Mouse (Mus musculus) intestine, embryonic 14.5 days (tissue): ENCODE measurements around the gene Gm9887. TPM values are rescaled to one million over a fixed set of nuclear protein-coding genes. Genes with fewer than 3 reads are reported as not detected.

Source experiments
- ATAC-seq: fragments of 200-750 bp; cut with Nextera tagmentation; replicated peaks from 2 replicates; pipeline ENCODE4 v1.8.0; 2017; ENCODE audit warnings: low read depth, moderate number of reproducible peaks, moderate TSS enrichment, moderate library complexity; ENCODE audit not compliant: low FRiP score, low TSS enrichment
- DNase-seq: peaks from one replicate; pipeline ENCODE4 v3.0.0-alpha.2; 2018; ENCODE audit warnings: low spot score
- H3K27ac ChIP-seq: fragments of 300-500 bp; sonication (generic); 2 replicates; pipeline ENCODE4 v1.5.1; 2014; ENCODE audit warnings: low read depth, mild to moderate bottlenecking, control low read depth
- H3K27me3 ChIP-seq: fragments of 300-500 bp; sonication (generic); replicated peaks from 2 replicates; pipeline ENCODE4 v1.6.1; 2014; ENCODE audit warnings: low read length, control low read depth; ENCODE audit not compliant: control insufficient read depth, insufficient read depth
- H3K36me3 ChIP-seq: fragments of 300-500 bp; sonication (generic); 2 replicates; pipeline ENCODE4 v1.6.1; 2014; ENCODE audit warnings: low read length, control low read depth; ENCODE audit not compliant: control insufficient read depth, insufficient read depth
- H3K4me1 ChIP-seq: fragments of 300-500 bp; sonication (generic); replicated peaks from 2 replicates; pipeline ENCODE4 v1.6.1; 2014; ENCODE audit warnings: low read length, control low read depth, mixed read lengths; ENCODE audit not compliant: control insufficient read depth, insufficient read depth
- H3K4me2 ChIP-seq: fragments of 300-500 bp; sonication (generic); 2 replicates; pipeline ENCODE4 v1.6.1; 2014; ENCODE audit warnings: low read length
- H3K4me3 ChIP-seq: fragments of 300-500 bp; sonication (generic); 2 replicates; pipeline ENCODE4 v1.5.1; 2014; ENCODE audit warnings: low read depth, low read length, control low read depth, mixed read lengths
- H3K9ac ChIP-seq: fragments of 300-500 bp; sonication (generic); 2 replicates; pipeline ENCODE4 v1.6.1; 2014; ENCODE audit warnings: mild to moderate bottlenecking, low read length
- H3K9me3 ChIP-seq: fragments of 300-500 bp; sonication (generic); 2 replicates; pipeline ENCODE4 v1.6.1; 2016; ENCODE audit warnings: low read length, control low read depth; ENCODE audit not compliant: control insufficient read depth
- WGBS: fragments of 180-500 bp; shearing (Covaris S2); extraction: QIAGEN DNeasy Blood & Tissue Kit; methylation state at CpG from one replicate; pipeline ENCODE4 v1.1.7; 2014; 5-methylcytosine and 5-hydroxymethylcytosine counted together
- polyA plus RNA-seq: library from polyadenylated mRNA; unstranded; fragments of >200 nt; fragmentation: Nextera tagmentation; extraction: Ambion mirVana; gene quantifications from 2 replicates; pipeline ENCODE4 v1.2.1, GENCODE M21; 2014

Gm9887 gene
- polyA plus RNA-seq, 1 experiment from 2014 or later, result 1.5 TPM

DNA sequence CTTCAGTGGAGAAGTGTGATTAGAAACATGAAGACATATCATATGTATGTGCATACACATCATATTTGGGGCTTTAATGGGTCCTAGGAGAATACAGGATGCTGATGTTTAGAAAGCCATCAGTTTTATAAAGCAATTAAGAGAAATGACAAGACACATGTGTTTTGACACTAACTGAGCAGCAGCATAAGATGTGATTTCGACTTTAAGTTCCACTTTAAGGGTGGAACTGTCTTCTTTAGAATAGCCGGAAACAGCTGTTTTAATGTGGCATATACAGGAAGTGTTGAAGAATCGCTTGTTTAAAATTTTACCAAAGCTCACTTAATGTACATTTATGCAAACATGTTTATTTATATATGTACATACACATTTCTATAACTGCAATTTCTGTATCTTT, 41.0 kb upstream of the Gm9887 start:
- no peaks in the 10 kb centered on the region for H3K27me3 ChIP-seq
- WGBS, result 56% methylated on average over 3 of the region's 3 CpGs
- no peak overlapping the region for H3K9ac ChIP-seq
- no peak for ATAC-seq
- DNase-seq, result no peak
- H3K4me3 ChIP-seq, result no peak overlapping the region
- no peak overlapping the region for H3K4me2 ChIP-seq
- no peaks in the 10 kb centered on the region for H3K36me3 ChIP-seq
- no peaks in the 10 kb centered on the region; the same call in 1 of the 2 replicates for H3K4me1 ChIP-seq
- no peaks in the 10 kb centered on the region for H3K9me3 ChIP-seq
- no peak overlapping the region for H3K27ac ChIP-seq

GRCm38 (mm10) chr12:69411936-69412335, 39.7 kb upstream of the Gm9887 start:
- DNase-seq (no peak), ATAC-seq (no peak)
- Histone ChIP-seq H3K9me3 (no peaks in the 10 kb centered on the region), H3K36me3 (no peaks in the 10 kb centered on the region), H3K27ac (no peak overlapping the region), H3K27me3 (no peaks in the 10 kb centered on the region), H3K9ac (no peak overlapping the region), H3K4me1 (no peaks in the 10 kb centered on the region), H3K4me2 (no peak overlapping the region), H3K4me3 (no peak overlapping the region)
- WGBS, result 40% methylated on average over 4 of the region's 4 CpGs

DNA sequence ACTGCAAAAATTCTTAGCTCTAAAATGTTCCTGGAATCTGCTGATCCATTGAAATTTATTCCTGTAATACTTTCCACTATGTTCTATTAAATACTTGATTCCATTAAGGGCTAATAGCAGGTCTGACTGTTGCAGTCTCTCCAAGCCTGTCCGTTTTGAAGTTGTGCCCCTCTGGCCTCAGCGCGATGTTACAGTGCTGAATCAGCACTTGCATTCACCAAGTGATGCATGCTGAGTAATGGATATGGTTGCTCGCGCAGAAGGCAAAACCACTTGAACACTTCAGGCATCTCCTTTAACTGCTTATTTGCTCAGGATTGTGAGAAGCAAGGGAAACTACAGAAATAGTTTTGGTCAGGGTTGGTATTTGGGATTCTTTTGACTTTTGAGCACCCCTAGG, 38.5 kb upstream of the Gm9887 start:
- no peak overlapping the region for H3K9ac ChIP-seq
- no peaks in the 10 kb centered on the region for H3K36me3 ChIP-seq
- H3K4me2 ChIP-seq, result no peak overlapping the region
- WGBS, result 67% methylated on average over 5 of the region's 5 CpGs
- H3K4me3 ChIP-seq, result no peak overlapping the region
- H3K4me1 ChIP-seq, result no peaks in the 10 kb centered on the region
- no peaks in the 10 kb centered on the region for H3K9me3 ChIP-seq
- ATAC-seq (no peak), DNase-seq (no peak)
- H3K27ac ChIP-seq, result no peak overlapping the region
- H3K27me3 ChIP-seq, result no peaks in the 10 kb centered on the region

DNA sequence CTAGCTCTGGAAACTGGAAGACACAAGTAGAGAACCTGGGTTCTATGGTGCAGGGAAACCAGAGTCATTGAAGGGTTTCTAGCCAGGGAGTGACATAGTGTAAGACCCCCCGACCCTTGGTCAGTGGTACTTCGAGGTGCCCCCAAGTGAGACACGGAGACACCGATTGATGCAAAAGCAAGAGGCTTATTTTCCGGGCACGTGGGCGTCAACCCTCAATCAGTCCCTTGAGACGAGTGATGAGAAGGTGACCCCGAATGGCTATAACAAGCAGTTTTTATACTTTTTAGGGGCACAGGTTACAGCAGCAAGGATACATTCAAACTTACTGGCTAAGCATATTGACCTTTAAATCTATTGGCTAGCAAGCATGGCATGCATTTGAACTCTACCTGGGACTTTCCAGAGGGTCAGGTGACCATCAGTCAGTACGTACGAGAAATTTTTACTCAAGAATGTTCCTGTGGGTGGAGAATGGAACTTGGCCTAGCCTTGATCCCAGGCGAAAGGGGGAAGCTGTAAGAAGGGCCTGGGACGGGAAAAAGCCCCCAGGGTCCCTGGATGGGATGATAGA, 30.4 kb upstream of the Gm9887 start:
- no peak for DNase-seq
- Histone ChIP-seq H3K27ac (no peak overlapping the region), H3K4me2 (no peak overlapping the region), H3K9ac (no peak overlapping the region), H3K4me1 (peaks cover 6% of the 10 kb centered on the region; the same call in 1 of the 2 replicates), H3K9me3 (no peaks in the 10 kb centered on the region), H3K36me3 (no peaks in the 10 kb centered on the region), H3K27me3 (no peaks in the 10 kb centered on the region), H3K4me3 (no peak overlapping the region)
- WGBS, result 91% methylated on average over 13 of the region's 13 CpGs
- ATAC-seq, result no peak

GRCm38 (mm10) chr12:69402100-69402499, 29.8 kb upstream of the Gm9887 start:
- H3K4me1 ChIP-seq, result peaks cover 6% of the 10 kb centered on the region; the same call in 1 of the 2 replicates
- no peak for DNase-seq
- no peak for ATAC-seq
- WGBS, result 48% methylated on average over 9 of the region's 9 CpGs
- no peak overlapping the region for H3K4me2 ChIP-seq
- H3K27me3 ChIP-seq, result no peaks in the 10 kb centered on the region
- no peak overlapping the region for H3K4me3 ChIP-seq
- no peak overlapping the region for H3K9ac ChIP-seq
- H3K36me3 ChIP-seq, result no peaks in the 10 kb centered on the region
- H3K9me3 ChIP-seq, result no peaks in the 10 kb centered on the region
- H3K27ac ChIP-seq, result no peak overlapping the region

- DNase-seq (no peak), ATAC-seq (no peak; the same call in 1 of the 2 replicates)
- Histone ChIP-seq H3K4me3 (no peak overlapping the region), H3K4me1 (peaks cover 6% of the 10 kb centered on the region; the same call in 1 of the 2 replicates), H3K27me3 (no peaks in the 10 kb centered on the region), H3K36me3 (no peaks in the 10 kb centered on the region), H3K9ac (no peak overlapping the region), H3K9me3 (no peaks in the 10 kb centered on the region), H3K4me2 (no peak overlapping the region), H3K27ac (no peak overlapping the region)
- 10% methylated on average over 2 of the region's 2 CpGs for WGBS
Observed at GRCm38 (mm10) chr12:69400871-69401286, 28.6 kb upstream of the Gm9887 start.

GRCm38 (mm10) chr12:69400367-69400766, 28.1 kb upstream of the Gm9887 start:
- Histone ChIP-seq H3K9me3 (no peaks in the 10 kb centered on the region), H3K36me3 (no peaks in the 10 kb centered on the region), H3K4me3 (no peak overlapping the region), H3K4me2 (no peak overlapping the region), H3K27ac (no peak overlapping the region), H3K9ac (no peak overlapping the region), H3K4me1 (peaks cover 6% of the 10 kb centered on the region; the same call in 1 of the 2 replicates), H3K27me3 (no peaks in the 10 kb centered on the region)
- no peak for DNase-seq
- ATAC-seq, result no peak
- WGBS, result 59% methylated on average over 4 of the region's 4 CpGs

GRCm38 (mm10) chr12:69394456-69394855, 22.2 kb upstream of the Gm9887 start:
- H3K27ac ChIP-seq, result no peak overlapping the region
- no peak for ATAC-seq
- WGBS, result 82% methylated on average over 6 of the region's 6 CpGs
- no peak overlapping the region for H3K9ac ChIP-seq
- H3K9me3 ChIP-seq, result no peaks in the 10 kb centered on the region
- H3K4me3 ChIP-seq, result no peak overlapping the region
- H3K4me2 ChIP-seq, result no peak overlapping the region
- DNase-seq, result no peak
- no peaks in the 10 kb centered on the region for H3K36me3 ChIP-seq
- H3K27me3 ChIP-seq, result no peaks in the 10 kb centered on the region
- H3K4me1 ChIP-seq, result no peaks in the 10 kb centered on the region

DNA sequence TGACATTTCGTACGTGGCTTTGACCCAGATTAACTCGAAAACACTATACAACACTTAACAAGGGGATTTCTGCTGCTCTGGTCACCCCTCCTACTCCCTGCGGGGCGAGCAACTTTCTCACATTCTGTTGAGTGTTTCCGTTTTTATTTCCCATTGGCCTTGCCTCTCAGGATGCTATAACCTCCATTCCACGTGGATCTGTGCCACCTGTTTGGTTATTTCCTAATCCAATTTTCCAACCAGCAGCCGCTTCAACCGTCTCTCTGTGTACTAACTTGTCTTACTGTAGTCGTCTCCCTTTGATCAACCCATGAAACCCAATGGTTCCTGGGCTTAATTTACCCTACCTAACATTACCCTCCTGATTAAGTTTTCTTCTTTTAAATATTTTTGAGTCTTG, 20.8 kb upstream of the Gm9887 start:
- ATAC-seq (no peak), DNase-seq (no peak)
- Histone ChIP-seq H3K4me1 (no peaks in the 10 kb centered on the region), H3K36me3 (no peaks in the 10 kb centered on the region), H3K9ac (no peak overlapping the region), H3K4me3 (no peak overlapping the region), H3K4me2 (no peak overlapping the region), H3K27ac (no peak overlapping the region), H3K27me3 (no peaks in the 10 kb centered on the region), H3K9me3 (no peaks in the 10 kb centered on the region)
- 82% methylated on average over 10 of the region's 10 CpGs for WGBS
